Mouse (Mus musculus): ENCODE results near the gene Pip4k2c. TPM values are rescaled to one million over a fixed set of nuclear protein-coding genes. Genes with fewer than 3 reads are reported as not detected.

Pip4k2c gene
- polyA plus RNA-seq, 1 experiment = 22.5 TPM

- no peaks in the 10 kb centered on the region for H3K79me2 ChIP-seq (ENCODE audit: control insufficient read depth, insufficient read depth)
Observed at GRCm38 (mm10) chr10:127227163-127227562, 15.8 kb upstream of the Pip4k2c start.

GRCm38 (mm10) chr10:127226318-127226895 lies 15.0 kb upstream of the Pip4k2c start:
- TF ChIP-seq POLR2AphosphoS2 (IDR thresholded peaks at IDR 0.05; ENCODE audit: insufficient read length, low read depth) (no peak), MYOG (IDR thresholded peaks at IDR 0.05; ENCODE audit: control insufficient read depth in 1 of 3, insufficient read depth in 1 of 3, insufficient read length in 2 of 3, low read depth in 2 of 3) (peak in 1 of 3 experiments; percentile 68), MYOD1 (IDR thresholded peaks at IDR 0.05; ENCODE audit: control insufficient read depth in 1 of 3, insufficient read length in 2 of 3, low read depth in 2 of 3) (peak in 2 of 3 experiments; percentile 40 to 46)
- Histone ChIP-seq H3K36me3 (ENCODE audit: control insufficient read depth, insufficient read depth) (no peaks in the 10 kb centered on the region), H3ac (ENCODE audit: control insufficient read depth, insufficient read length) (no peak overlapping the region), H3K4me2 (ENCODE audit: low read depth) (no peak overlapping the region), H3K4me3 (no peak overlapping the region), H3K27me3 (ENCODE audit: control insufficient read depth, insufficient read depth, insufficient read length) (peaks cover 21% of the 10 kb centered on the region), H3K79me2 (ENCODE audit: control insufficient read depth, insufficient read depth) (no peaks in the 10 kb centered on the region)

More at GRCm38 (mm10) chr10:127227163-127227562, 15.8 kb upstream of the Pip4k2c start:
- no peak overlapping the region for H3K4me3 ChIP-seq
- H3K4me2 ChIP-seq (ENCODE audit: low read depth) = no peak overlapping the region
- no peak for TF ChIP-seq POLR2A (IDR thresholded peaks at IDR 0.05; ENCODE audit: insufficient read length, low read depth)
- no peak for TF ChIP-seq TCF3 (IDR thresholded peaks at IDR 0.05; ENCODE audit: insufficient read length, low read depth)
- no peak for TF ChIP-seq E2F4 (IDR thresholded peaks at IDR 0.05; ENCODE audit: insufficient read depth)
- no peak for TF ChIP-seq POLR2AphosphoS2 (IDR thresholded peaks at IDR 0.05; ENCODE audit: insufficient read length, low read depth)
- TF ChIP-seq MYOG (IDR thresholded peaks at IDR 0.05; ENCODE audit: control insufficient read depth in 1 of 3, insufficient read depth in 1 of 3, insufficient read length in 2 of 3, low read depth in 2 of 3) = no peak
- no peak for TF ChIP-seq MAX (IDR thresholded peaks at IDR 0.05; ENCODE audit: low read depth)
- no peak for TF ChIP-seq REST (IDR thresholded peaks at IDR 0.05; ENCODE audit: insufficient read depth, insufficient read length)
- TF ChIP-seq MYOD1 (IDR thresholded peaks at IDR 0.05; ENCODE audit: control insufficient read depth in 1 of 3, insufficient read length in 2 of 3, low read depth in 2 of 3) = no peak
- TF ChIP-seq CEBPB (IDR thresholded peaks at IDR 0.05; ENCODE audit: insufficient read depth, poor library complexity, severe bottlenecking) = no peak
- TF ChIP-seq USF1 (IDR thresholded peaks at IDR 0.05; ENCODE audit: low read depth) = no peak
- TF ChIP-seq SRF (IDR thresholded peaks at IDR 0.05; ENCODE audit: control insufficient read depth, insufficient read length, low read depth) = no peak
- no peak for TF ChIP-seq TCF12 (IDR thresholded peaks at IDR 0.05; ENCODE audit: insufficient read depth, poor library complexity, severe bottlenecking)
- H3ac ChIP-seq (ENCODE audit: control insufficient read depth, insufficient read length) = no peak overlapping the region
- H3K27me3 ChIP-seq (ENCODE audit: control insufficient read depth, insufficient read depth, insufficient read length) = peaks cover 28% of the 10 kb centered on the region
- no peaks in the 10 kb centered on the region for H3K36me3 ChIP-seq (ENCODE audit: control insufficient read depth, insufficient read depth)

DNA sequence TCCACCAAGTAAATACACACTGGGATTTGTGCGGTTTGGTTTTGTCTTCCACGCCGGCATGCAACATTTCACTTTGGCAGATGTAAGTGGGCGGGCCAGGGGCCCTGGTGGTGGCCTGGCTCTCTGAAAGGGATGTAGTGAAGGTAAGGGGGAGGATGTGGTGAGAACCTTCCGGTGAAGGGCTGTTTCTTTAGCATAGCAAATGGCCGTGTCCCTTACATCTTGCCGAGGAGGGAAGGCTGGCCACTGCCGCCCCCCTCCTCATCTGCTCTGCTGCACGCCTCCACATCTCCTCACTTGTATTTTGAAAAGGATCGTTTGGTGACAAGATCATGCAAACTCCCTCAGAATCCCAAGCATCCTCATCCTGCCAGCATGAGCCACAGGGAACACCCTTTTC lies 14.3 kb upstream of the Pip4k2c start:
- Histone ChIP-seq H3K79me2 (ENCODE audit: control insufficient read depth, insufficient read depth) (no peaks in the 10 kb centered on the region), H3K4me3 (no peak overlapping the region), H3K36me3 (ENCODE audit: control insufficient read depth, insufficient read depth) (no peaks in the 10 kb centered on the region), H3K27me3 (ENCODE audit: control insufficient read depth, insufficient read depth, insufficient read length) (peaks cover 21% of the 10 kb centered on the region), H3K4me2 (ENCODE audit: low read depth) (no peak overlapping the region), H3ac (ENCODE audit: control insufficient read depth, insufficient read length) (no peak overlapping the region)
- no peak for TF ChIP-seq TCF3 (IDR thresholded peaks at IDR 0.05; ENCODE audit: insufficient read length, low read depth)
- TF ChIP-seq TCF12 (IDR thresholded peaks at IDR 0.05; ENCODE audit: insufficient read depth, poor library complexity, severe bottlenecking) = no peak
- no peak for TF ChIP-seq MAX (IDR thresholded peaks at IDR 0.05; ENCODE audit: low read depth)
- TF ChIP-seq CEBPB (IDR thresholded peaks at IDR 0.05; ENCODE audit: insufficient read depth, poor library complexity, severe bottlenecking) = no peak
- TF ChIP-seq E2F4 (IDR thresholded peaks at IDR 0.05; ENCODE audit: insufficient read depth) = no peak
- no peak for TF ChIP-seq USF1 (IDR thresholded peaks at IDR 0.05; ENCODE audit: low read depth)
- no peak for TF ChIP-seq POLR2AphosphoS2 (IDR thresholded peaks at IDR 0.05; ENCODE audit: insufficient read length, low read depth)
- no peak for TF ChIP-seq MYOG (IDR thresholded peaks at IDR 0.05; ENCODE audit: control insufficient read depth in 1 of 3, insufficient read depth in 1 of 3, insufficient read length in 2 of 3, low read depth in 2 of 3)
- TF ChIP-seq REST (IDR thresholded peaks at IDR 0.05; ENCODE audit: insufficient read depth, insufficient read length) = no peak
- no peak for TF ChIP-seq SRF (IDR thresholded peaks at IDR 0.05; ENCODE audit: control insufficient read depth, insufficient read length, low read depth)
- TF ChIP-seq POLR2A (IDR thresholded peaks at IDR 0.05; ENCODE audit: insufficient read length, low read depth) = no peak
- TF ChIP-seq MYOD1 (IDR thresholded peaks at IDR 0.05; ENCODE audit: control insufficient read depth in 1 of 3, insufficient read length in 2 of 3, low read depth in 2 of 3) = no peak

DNA sequence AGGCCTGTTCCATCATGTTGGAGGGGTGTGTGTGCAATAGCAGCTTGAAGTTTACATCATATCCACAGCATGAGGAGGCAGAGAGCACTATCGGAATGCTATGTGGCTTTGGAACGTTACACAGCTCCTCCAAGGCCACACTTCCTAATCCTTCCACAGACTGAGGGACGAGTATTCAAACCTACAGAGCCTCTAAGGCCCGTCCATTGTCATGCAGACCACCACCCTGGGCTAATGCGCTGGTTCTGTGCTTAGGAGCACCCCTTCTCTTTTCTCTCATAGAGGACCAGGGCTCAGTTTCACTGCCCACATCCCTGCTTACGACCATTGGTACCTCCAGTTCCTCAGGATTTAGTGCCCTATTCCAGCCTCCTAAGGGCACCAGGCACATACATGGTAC lies 13.8 kb upstream of the Pip4k2c start:
- no peaks in the 10 kb centered on the region for H3K36me3 ChIP-seq (ENCODE audit: control insufficient read depth, insufficient read depth)
- H3K79me2 ChIP-seq (ENCODE audit: control insufficient read depth, insufficient read depth) = no peaks in the 10 kb centered on the region
- H3K4me3 ChIP-seq = no peak overlapping the region
- no peak overlapping the region for H3K4me2 ChIP-seq (ENCODE audit: low read depth)
- no peak for TF ChIP-seq POLR2A (IDR thresholded peaks at IDR 0.05; ENCODE audit: insufficient read length, low read depth)
- no peak overlapping the region for H3ac ChIP-seq (ENCODE audit: control insufficient read depth, insufficient read length)
- H3K27me3 ChIP-seq (ENCODE audit: control insufficient read depth, insufficient read depth, insufficient read length) = peaks cover 16% of the 10 kb centered on the region

GRCm38 (mm10) chr10:127218339-127218738 lies 7.0 kb upstream of the Pip4k2c start:
- no peaks in the 10 kb centered on the region for H3K79me2 ChIP-seq (ENCODE audit: control insufficient read depth, insufficient read depth)
- no peaks in the 10 kb centered on the region for H3K36me3 ChIP-seq (ENCODE audit: control insufficient read depth, insufficient read depth)
- TF ChIP-seq MYOD1 (IDR thresholded peaks at IDR 0.05; ENCODE audit: control insufficient read depth in 1 of 3, insufficient read length in 2 of 3, low read depth in 2 of 3) (no peak), SRF (IDR thresholded peaks at IDR 0.05; ENCODE audit: control insufficient read depth, insufficient read length, low read depth) (no peak), TCF3 (IDR thresholded peaks at IDR 0.05; ENCODE audit: insufficient read length, low read depth) (no peak), MAX (IDR thresholded peaks at IDR 0.05; ENCODE audit: low read depth) (no peak), MYOG (IDR thresholded peaks at IDR 0.05; ENCODE audit: control insufficient read depth in 1 of 3, insufficient read depth in 1 of 3, insufficient read length in 2 of 3, low read depth in 2 of 3) (no peak), TCF12 (IDR thresholded peaks at IDR 0.05; ENCODE audit: insufficient read depth, poor library complexity, severe bottlenecking) (no peak), CEBPB (IDR thresholded peaks at IDR 0.05; ENCODE audit: insufficient read depth, poor library complexity, severe bottlenecking) (no peak), REST (IDR thresholded peaks at IDR 0.05; ENCODE audit: insufficient read depth, insufficient read length) (no peak)
- H3K4me3 ChIP-seq = no peak overlapping the region
- no peaks in the 10 kb centered on the region for H3K27me3 ChIP-seq (ENCODE audit: control insufficient read depth, insufficient read depth, insufficient read length)
- H3K4me2 ChIP-seq (ENCODE audit: low read depth) = no peak overlapping the region
- H3ac ChIP-seq (ENCODE audit: control insufficient read depth, insufficient read length) = no peak overlapping the region
